Mouse (Mus musculus) adrenal gland, adult (tissue): ENCODE results near the gene Gbgt1.

Experiments used
- DNase-seq, 2 experiments: peaks; one replicate each; pipeline ENCODE4 v3.0.0; 2022 to 2023; ENCODE audit warnings: low spot score in 1 of 2; ENCODE audit not compliant: inconsistent age in 2 of 2

Gene Gbgt1

DNA sequence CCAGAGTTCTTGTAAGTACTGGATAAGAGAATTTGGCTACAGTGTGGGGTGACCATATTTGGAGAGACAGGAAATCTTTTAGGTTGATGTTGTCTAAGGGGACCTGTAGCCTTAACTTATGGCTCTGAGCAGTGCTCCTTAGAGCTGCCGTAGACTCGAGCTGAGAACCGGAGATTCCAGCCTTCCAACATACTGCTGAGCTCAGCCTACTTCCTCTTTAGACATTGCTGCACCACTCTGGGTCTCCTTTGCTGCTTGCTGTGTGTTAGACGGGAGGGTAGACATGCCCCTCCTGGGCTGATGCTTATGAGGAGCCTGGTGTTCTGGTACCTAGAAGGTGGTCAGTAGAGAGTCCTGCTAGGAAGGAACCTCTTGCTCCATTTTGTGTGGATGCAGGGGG, 1.7 kb downstream of the Gbgt1 start:
- DNase-seq, result no peak

DNA sequence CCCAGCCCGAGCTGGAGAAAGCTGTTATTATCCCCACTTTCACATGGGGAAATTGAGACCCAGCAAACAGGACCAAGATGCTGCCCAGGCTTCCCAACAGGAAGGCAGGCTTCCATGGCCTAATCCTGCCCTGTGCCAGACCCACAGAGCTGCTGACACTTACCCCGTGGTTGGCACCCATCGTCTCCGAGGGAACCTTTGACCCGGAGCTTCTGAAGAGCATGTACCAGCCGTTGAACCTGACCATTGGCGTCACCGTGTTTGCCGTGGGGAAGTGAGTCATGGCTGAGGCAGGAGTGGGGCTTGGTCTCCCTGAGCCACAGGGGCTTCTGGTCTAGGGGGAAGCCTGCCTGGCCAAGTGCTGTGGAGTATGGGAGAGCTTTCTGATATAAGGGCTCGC, 6.3 kb downstream of the Gbgt1 start:
- no peak for DNase-seq

DNA sequence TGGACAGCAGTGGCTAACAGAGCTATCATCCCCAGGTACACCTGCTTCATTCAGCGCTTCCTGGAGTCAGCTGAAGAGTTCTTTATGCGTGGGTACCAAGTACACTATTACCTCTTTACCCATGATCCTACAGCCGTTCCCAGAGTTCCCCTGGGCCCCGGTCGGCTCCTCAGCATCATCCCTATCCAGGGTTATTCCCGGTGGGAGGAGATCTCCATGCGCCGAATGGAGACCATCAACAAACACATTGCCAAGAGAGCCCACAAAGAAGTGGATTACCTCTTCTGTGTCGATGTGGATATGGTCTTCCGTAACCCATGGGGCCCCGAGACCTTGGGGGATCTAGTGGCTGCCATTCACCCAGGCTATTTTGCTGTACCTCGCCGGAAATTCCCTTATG, 8.0 kb downstream of the Gbgt1 start:
- no peak for DNase-seq

DNA sequence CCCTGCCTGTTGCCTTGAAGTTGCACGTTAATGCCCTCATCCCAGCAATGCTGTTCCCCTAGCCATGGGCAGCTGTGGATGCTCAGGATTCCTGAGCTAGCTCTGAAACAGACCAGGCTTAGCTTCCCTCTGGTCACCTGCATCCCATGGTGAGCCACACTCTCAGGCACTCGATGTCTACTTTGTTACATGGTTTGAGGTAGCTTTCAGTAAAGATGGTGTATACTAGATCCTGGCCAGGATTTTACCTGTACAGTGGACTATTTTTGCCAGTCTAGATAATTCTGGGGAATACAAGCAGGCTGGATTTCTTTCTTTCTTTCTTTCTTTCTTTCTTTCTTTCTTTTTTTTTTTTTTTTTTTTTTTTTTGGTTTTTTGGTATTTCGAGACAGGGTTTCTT, 9.1 kb downstream of the Gbgt1 start, which contains the start of gene Gm10134:
Gm10134 (plus strand) TSS at position 301 of the 400 bp plus-strand sequence.
- DNase-seq, result no peak

DNA sequence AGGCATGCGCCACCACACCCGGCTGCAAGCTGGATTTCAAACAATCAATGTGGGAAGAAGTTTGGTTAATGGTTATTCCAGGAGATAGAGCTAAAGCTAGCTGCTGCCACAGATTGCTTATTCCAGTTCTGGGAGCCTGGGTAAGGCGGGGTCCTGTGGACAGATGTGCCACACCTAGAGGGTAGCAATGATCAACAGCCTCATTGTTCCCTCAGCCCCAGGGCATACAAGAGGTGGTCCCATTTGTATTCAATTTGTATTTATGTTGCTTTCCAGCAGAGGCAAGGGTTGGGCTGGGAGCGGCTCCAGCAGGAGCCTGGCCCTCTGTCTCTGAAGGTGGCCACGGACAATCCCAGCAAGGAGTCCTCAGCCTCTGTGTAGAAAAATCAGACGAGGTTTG, 9.6 kb downstream of the Gbgt1 start:
- DNase-seq, result no peak

DNA sequence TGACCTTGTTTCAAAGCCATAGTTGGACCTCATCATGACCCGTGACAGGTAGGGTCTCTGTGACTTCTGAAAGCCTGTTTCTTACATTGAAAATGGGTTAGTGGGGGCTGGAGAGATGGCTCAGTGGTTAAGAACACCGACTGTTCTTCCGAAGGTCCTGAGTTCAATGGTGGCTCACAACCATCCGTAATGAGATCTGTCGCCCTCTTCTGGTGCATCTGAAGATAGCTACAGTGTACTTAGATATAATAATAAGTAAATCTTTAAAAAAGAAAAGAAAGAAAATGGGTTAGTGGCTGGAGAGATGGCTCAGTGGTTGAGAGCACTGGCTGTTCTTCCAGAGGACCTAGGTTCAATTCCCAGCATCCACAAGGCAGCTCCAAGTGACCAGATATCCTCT, 14.9 kb downstream of the Gbgt1 start:
- DNase-seq, result peak in 1 of 2 experiments; percentile 24

DNA sequence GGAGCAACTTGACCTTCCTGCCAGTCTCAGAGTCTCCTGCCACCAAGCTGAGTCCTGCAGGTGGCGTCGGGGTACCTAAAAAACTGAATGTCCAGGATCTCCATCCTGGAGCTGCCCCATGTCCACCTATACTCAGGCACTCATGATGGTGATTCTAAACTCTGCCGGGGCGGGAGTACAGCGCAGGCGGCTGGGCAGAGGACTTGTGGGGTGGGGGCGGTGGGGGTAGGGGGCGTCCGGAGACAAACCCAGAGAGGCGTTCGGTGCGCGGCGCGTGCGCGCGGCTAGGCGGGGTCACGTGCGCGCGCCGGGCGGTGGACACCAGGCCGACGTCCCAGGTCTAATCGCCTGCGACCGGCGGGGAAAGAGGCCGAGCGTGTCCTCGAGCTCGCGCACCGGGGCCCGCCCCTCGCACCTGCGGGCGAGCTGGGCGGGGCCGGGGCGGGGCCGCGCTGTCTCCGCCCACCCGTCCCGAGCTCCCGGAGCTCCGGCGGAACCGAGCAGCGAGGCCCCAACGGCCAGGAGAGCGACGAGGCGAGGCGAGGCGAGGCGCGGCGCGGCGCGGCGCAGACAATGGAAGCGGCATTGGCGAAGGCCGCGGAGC, 16.2 kb downstream of the Gbgt1 start, which contains the start of gene Ralgds:
Ralgds (plus strand) TSS at position 328 of the 604 bp plus-strand sequence.
- peak; percentile 69 to 81 for DNase-seq

DNA sequence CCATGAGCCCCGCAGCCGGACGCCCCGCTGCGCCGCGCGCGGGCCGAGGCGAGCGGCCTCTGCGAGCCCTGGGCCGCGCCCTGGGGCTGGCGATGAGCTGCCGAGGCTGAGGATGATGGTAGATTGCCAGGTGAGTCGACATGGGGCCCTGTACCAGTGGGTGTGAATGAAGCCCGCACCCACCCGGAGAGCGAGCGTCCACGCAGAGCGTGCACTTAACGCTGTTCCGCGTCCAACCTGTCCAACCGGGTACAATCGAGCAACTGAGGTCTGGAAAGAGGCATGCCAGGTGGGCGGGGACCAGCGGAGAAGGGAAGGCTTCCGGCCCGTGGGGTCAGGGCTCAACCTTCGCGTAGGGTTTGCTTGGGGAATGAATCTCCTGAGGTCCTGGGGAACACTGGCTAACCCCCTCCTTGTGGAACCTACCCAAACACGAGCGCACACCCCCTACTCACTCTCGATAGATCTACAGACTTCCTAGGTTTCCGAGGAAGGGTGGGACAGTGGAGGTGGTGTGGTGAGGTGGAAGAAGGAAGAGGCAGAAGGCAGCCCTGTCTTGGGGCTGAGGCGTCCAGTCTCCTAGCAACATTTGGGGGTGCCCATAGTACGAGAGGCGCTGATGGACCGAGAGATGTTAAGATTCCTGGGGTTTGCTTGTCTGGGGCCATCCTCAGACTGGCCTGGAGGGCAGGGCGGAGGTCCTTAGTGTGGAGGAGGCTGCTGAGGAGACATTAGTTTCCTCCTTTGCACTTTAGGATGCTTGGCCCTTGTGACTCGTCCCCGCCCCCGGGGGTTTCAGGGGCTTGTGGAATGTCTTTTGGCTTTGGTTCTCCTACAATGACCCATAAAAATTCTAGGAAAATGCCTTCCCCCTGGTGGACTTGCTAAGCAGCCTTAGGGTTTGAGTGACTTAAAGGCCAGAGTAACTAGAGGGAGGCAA, 17.0 kb downstream of the Gbgt1 start:
- peak; percentile 42 to 70 for DNase-seq

DNA sequence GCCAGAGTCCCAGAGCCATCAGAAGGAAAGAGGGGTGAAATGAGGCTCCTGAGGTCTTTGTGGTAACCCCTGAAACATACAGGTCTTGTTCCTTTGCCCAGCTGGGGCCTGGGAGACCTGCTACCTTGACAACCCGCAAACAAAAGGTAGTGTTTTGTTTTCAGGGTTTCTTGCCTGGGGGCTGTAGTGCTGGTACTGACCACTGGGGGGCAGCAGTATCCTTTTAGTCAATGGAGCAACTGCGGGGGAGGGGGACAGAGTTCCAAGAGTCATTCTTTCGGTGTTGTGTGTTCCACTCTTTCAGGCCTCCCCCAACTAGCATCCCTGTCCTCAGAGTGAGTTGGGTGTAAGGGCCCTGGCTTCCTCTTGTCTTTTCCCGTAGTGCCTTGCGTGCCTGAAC, 17.8 kb downstream of the Gbgt1 start:
- DNase-seq, result peak; percentile 74 to 94

DNA sequence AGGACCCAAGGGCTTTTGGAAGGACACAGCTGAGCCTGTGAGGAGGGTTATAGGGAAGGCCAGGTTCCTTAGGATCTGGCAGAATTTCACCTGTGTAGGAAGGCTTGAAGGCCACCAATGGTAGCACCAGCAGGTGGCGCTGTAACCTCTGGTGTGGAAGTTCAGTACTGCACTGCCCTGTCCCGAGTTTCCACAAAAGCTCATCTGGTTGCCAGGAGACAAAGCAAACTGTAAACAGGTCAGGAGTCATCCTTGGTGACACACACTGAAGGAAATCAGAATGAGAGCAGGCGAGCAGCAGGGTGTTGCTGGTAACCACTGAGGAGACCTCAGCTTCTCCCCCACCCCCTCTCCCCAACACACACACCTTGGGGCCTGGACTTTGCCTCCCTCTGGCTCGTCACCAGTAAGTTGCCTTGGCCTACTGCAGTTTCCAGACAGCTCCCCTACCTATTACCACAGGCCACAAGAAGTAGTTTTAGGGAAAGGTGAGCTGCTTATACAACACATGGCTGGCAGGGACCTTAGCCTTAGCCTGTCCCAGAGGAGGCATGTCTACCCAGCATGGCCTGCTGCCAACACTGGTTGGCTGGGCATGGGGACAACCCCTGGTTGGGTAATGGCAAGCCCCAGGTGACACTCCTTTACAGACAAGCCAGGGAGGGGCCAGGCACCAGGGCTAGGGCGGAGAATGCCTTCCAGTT, 20.7 kb downstream of the Gbgt1 start:
- DNase-seq, result peak; percentile 83 to 95

DNA sequence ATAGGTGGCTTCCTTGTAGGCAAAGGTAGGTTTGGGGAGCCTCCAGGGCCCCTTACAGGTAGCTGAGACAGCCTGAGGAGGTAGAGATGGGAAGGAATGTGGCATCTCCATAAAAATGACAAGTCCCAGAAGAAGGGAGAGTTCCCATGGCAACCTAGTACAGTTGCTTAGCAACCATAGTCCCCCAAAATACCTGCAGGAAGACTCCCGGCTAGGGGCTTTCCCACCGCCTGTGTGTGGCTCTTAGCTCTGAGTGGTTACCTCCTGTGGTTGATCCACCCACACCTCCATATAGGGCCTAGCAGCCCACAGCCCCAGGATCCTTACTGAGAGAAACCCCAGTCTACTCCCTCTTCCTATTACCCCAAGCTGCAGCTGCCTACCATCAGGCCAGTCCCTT, 21.5 kb downstream of the Gbgt1 start:
- DNase-seq, result no peak

DNA sequence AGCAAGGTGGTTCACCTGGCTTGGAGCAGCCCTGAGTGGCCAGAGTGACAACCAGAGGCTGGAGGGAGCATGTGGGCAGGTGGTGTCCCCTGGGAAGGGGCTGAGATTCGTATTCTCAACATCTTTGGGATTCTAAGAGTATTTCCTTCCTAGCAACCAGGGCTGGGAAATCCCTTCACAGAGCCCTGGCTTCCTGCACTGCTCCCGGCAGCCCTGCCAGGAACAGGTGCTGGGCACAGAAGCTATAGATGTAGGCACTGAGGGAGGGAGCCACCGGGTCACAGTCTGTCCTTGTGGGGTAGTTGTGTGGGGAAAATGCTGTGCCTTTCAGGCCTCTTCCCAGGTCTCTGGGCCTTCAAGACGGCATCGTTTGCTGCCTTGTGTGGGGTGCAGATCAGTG, 23.9 kb downstream of the Gbgt1 start:
- DNase-seq, result peak in 1 of 2 experiments; percentile 32

DNA sequence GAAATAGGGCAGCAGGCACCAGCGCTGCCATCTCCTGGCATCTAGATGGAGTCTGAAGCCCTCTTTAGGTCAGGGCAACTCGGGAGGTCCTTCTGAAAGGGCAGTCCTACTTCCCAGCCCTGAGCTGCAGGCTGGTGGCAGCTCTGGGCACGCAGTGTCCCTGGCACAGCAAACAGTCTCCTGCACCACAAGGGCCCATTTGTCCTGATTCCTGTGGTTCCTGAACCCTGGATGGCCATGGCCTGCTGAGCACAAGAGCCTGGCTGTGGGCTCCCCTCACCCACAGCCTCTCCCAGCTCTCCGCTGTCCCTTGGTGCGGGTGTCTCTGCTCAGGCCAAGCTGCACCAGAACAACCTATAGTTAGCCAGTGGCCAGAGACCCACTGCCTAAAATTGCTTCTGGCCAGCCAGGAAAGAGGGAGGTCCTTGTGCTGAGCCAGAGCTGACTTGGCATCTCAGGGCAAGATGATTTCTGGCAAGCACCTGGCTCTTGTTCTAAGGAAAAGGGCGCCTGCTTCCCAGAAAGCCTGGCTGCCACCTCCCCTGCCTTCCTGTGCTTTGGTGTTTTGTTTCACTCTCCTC, 25.0 kb downstream of the Gbgt1 start:
- DNase-seq, result peak; percentile 60 to 75

DNA sequence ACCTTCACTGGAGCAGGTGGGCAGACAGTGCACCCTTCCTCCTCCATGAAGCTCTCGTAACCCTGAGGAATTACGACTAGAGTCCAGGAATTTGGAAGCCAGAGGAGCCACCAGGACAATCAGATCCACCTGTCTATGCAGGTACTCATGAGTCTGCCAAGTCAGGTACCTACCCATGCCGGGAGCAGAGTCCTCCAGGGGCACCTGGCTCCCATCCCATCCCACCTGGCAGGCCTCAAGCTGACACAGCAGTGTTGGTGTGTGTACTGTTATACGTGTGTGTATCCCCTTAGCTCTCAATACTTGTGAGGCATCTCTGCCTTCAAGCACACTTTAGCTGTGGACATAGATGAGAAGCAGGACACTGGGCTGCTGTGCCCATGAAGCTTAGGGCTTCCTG, 25.5 kb downstream of the Gbgt1 start:
- peak in 1 of 2 experiments; percentile 27 for DNase-seq

DNA sequence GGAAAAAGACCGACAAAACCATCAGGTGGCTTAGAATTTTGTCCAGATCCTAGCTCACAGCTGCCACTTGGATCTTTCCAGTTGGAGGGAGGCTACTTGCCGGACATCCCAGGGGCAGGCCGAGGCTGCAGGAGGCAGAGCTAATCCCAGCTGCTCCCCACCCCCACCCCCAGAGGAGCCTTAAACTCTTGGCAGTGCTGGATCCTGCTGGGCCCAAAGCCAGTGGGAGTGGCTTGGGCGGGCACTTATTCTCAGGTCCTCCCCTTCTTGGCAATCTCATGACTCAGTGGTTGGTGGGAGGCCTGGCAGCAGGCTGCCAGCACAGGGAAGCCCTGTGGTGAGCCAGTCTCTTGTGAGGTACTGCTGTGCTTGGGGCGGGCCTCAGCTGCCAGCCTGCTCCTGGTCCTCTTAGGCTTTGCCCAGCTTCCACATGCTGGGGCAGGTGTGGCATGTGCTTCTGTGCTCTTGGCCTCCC, 27.0 kb downstream of the Gbgt1 start:
- peak; percentile 94 to 97 for DNase-seq

DNA sequence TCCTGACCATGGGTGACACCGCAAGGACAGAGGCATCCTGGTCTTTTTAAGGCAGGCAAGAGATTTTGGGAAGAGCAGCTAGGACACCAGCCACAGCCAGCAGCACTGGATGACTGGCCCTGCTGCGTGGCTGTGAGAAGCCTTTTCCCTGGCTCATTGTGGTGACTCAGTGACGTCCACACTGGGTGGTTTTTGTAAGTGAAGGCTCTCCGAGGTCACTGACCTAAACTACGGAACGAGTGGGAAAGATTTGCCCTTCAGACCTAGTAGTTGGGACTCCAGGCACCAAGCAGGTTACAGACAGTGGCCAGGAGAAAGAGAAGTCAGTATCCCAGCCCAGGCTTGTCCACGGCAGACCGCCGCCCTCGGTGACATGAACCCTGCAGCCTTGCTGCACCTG, 27.7 kb downstream of the Gbgt1 start:
- DNase-seq, result peak; percentile 80 to 91

DNA sequence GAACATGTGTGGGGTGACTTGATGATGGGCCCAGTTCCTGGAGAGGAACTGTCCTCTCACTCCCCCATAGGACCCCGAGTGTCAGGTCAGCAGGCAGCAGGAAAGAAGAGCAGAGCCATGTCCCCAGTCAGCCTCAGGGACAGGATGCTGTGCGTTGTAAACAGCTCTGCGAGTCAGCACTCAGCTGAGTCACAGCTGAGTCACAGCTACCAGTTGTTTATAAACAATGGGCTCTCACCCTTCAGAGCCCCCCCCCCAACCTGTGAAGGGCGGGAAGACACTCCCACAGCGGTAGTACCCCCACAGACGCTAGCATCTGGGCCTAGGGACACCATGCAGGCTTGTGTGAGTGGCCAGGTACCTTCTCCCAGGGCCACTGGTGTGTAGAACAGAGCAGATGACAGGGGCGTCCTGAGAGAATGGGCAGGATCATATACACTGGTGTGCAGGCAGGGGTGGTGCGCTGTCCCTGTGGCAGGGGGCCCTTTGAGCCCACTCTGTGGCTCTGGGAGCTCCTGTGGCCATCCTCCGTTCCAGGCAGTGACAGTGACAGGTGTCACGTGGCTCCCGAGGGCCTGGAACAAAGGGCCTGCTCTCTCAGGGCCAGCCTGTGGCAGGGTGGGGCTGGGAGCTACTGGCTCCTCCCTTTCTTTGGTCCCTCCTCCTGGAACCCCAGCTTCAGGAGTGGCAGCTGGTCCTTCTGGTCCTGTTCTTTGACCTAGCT, 28.7 kb downstream of the Gbgt1 start:
- DNase-seq, result peak; percentile 92 to 95

DNA sequence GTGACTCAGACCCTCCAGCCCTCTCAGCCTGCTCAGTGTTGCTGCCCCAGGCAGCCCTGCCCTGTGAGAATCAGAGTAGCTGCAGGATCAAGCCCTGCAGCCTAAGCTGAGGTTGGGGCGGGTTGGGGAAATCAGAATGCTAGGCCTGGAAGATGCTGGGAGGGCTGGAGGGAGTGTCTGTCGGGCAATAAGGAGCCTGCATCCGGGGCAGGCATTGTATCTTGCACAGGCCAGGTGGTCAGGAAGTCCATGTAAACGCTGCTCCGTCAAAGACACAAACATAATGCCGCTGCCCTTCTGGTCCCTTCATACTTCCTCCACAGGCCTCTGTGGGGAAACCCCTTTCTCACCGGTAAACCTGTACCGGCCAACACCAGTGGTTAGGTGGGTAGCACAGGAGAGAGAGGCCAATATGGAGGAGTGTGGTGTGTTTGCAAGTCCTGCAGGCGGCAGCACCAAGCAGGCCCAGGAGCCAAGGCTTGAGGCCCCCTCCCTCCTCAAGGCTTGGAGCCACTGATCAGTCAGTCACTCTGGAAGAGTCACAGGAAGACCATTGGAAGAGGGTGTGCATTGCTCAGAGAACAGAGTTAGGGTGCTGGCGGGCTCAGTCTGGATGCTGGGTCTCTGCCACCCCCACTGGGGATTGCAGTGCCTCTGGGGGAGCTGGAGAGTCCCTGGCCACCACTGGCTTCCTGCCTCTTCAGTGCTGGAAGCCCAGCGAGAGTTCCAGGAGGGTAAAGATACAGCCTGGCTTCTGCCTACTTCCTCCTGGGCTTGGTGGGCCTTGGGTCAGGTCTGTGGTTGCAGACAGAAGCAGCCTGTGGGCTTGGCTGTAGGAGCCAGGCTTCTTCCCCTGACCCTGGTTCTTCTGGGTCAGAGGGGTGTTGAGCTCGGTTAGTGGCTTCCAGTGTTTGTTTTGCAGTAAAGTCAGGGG, 29.5 kb downstream of the Gbgt1 start:
- DNase-seq, result no peak
